Mouse (Mus musculus) liver, embryonic 14 days (tissue): Measurements from ENCODE around the gene Aurkc. TPM values are rescaled to one million over a fixed set of nuclear protein-coding genes. Genes with fewer than 3 reads are reported as not detected.

Experiments
- polyA plus RNA-seq: library from polyadenylated mRNA; depleted of rRNA; stranded (reverse); fragments of >200 nt; gene quantifications from 2 replicates; pipeline ENCODE4 v1.2.3, GENCODE M21; 2012; rRNA removed

Gene Aurkc
- not detected in 2 replicates for polyA plus RNA-seq

GRCm38 (mm10) chr7:6995251-6995650, at the start of gene Aurkc:
TSS of gene Aurkc (plus strand) at chr7:6995300.

Other genes starting within 250 kb of the Aurkc start
- gene Zfp954, start 126.2 kb downstream of the Aurkc start, polyA plus RNA-seq, result 3.5 and 3.6 TPM in 2 replicates
- gene Zfp773, start 141.5 kb downstream of the Aurkc start, polyA plus RNA-seq, result 0.10 TPM in 2 replicates
- 0.25 and 0.39 TPM in 2 replicates for gene Zfp418, start 176.0 kb downstream of the Aurkc start, polyA plus RNA-seq
- gene Zfp772, start 214.7 kb downstream of the Aurkc start, polyA plus RNA-seq, result 0.98 and 1.1 TPM in 2 replicates